Mouse (Mus musculus): ENCODE measurements around the gene Olfr832. TPM values are rescaled to one million over a fixed set of nuclear protein-coding genes. Genes with fewer than 3 reads are reported as not detected.
"Not testable (repeated sequence)": the region's sequence is repeated elsewhere in the genome, so short reads cannot be mapped to it uniquely, and the experiment has no call there.

Gene Olfr832
- not detected in 2 replicates for polyA plus RNA-seq (2016; fragmentation: Nextera tagmentation; extraction: Ambion mirVana)

DNA sequence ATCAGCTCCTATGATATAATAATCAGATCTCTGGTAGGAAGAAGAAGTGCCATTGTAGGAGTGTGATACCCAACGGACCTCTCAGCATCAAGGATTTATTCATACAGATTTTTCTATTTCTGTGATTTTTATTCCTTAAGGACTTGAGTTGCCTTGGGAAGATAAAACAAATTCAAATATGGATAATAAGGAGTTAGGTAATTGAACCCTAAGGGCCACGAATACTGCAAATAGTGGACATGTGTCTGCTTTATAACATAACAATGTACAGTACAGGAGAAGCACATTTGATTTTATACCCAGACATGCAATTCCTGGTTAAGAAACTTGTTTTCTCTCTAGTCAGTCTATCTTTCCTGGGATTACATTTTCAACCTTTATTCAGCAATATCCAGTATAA, at the start of gene Olfr832:
Gene Olfr832 (plus strand): TSS at position 301 of the 400 bp plus-strand sequence.
- H3K27ac ChIP-seq; DNase-seq (ENCODE audit: low spot score); H3K9me3 ChIP-seq (replicated peaks); H3K36me3 ChIP-seq; H3K27me3 ChIP-seq (ENCODE audit: low read depth, poor library complexity, severe bottlenecking); H3K4me3 ChIP-seq; H3K4me1 ChIP-seq: not testable (repeated sequence)
- WGBS: 83% methylated on average over 2 of the region's 2 CpGs

DNA sequence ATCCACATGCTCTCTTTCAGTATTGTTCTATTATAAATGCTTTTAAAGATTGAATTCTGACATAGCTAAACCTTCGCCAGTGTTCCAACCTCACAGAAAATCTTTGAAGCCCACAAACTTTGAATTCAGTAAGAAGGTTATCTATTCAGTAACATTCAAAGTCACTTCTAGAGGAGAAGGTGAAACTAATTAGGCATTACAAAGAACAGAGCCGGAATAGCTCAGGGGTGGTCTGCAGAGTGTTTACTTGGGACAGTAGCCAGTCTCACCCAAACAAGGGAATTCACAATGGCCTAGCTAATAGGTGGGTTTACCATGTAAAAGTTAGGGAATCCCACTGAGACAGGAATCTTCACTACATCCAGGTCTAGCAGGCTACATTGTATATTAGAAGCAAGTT, 29.2 kb upstream of the Olfr832 start:
- H3K9me3 ChIP-seq (replicated peaks); H3K36me3 ChIP-seq; H3K27me3 ChIP-seq (ENCODE audit: low read depth, poor library complexity, severe bottlenecking); DNase-seq (ENCODE audit: low spot score); H3K4me3 ChIP-seq; H3K4me1 ChIP-seq; H3K27ac ChIP-seq: not testable (repeated sequence)
- WGBS: 77% methylated on average over 2 of the region's 2 CpGs

DNA sequence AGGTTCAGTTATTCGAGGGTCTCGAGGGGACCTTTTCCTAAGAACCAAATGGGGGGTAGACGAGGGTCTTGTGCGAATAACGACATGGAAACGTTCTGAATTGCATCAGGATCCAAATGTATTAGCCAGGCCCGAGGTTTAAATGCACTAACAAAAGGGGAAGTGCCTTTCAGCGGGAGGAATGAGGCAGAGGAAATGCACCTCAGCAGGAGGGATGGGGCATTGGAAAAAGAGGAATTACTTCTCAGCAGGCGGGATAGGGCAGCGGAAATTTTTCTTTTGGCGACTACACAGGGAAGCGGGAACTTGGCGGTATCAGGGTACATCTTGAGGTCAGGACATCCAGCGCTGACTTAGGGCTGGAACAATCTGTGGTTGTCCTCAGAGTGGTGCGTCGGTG, 9.0 kb upstream of the Olfr832 start:
- not testable (repeated sequence) for H3K36me3 ChIP-seq

DNA sequence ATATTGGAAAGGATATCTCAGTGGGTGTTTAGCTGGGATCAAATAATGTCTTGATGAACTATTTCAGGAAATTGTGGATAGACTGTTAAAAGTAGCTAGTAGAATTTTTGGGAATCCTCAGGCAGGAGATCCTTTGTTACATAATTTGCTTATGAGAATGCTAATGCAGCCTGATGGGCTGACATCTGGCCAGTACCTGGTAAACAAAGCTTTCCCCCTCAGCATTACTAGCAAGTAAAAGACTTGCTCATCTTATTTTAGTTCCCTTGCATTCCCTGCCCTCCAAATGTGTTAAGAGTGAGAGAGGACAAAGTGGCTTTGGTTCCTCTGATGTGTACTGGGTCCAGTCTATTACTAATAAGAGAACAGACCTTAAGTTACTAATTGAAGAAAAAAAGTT, 25.1 kb downstream of the Olfr832 start:
- Histone ChIP-seq H3K27ac (no peak overlapping the region), H3K36me3 (no peaks in the 10 kb centered on the region), H3K4me1 (no peaks in the 10 kb centered on the region), H3K9me3 (replicated peaks) (no peaks in the 10 kb centered on the region), H3K27me3 (ENCODE audit: low read depth, poor library complexity, severe bottlenecking) (no peaks in the 10 kb centered on the region), H3K4me3 (no peak overlapping the region)
- DNase-seq (ENCODE audit: low spot score): no peak

More for the DNA sequence above, 9.0 kb upstream of the Olfr832 start:
- not testable (repeated sequence) for H3K9me3 ChIP-seq (replicated peaks); H3K4me1 ChIP-seq; DNase-seq (ENCODE audit: low spot score); H3K27ac ChIP-seq; H3K27me3 ChIP-seq (ENCODE audit: low read depth, poor library complexity, severe bottlenecking); H3K4me3 ChIP-seq
- WGBS: 90% methylated on average over 16 of the region's 16 CpGs

DNA sequence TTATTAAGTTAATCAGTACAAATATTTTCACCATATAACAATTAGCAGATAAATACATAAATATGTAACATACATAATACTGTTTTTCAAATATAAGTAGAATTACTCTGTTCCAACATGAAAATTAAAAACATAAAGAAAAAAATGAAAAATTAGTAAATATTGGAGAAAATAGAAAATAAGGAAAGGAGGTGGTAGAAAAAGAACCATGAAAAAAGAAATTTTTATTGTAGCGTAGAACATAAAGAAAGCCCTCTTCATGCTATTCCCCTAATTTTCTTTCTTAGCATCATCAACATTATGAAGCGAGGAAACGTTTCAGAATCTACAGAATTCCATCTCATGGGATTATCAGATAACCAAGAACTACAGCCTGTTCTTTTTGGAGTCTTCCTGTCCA, 50.8 kb downstream of the Olfr832 start, which contains the start of gene Olfr834:
Gene Olfr834 (plus strand): TSS at position 301 of the 400 bp plus-strand sequence.
- no peak for DNase-seq (ENCODE audit: low spot score)
- Histone ChIP-seq H3K4me3 (no peak within 1 kb of the TSS), H3K27me3 (ENCODE audit: low read depth, poor library complexity, severe bottlenecking) (no peaks in the 10 kb centered on the region), H3K9me3 (replicated peaks) (no peaks in the 10 kb centered on the region; the same call in 1 of the 2 replicates), H3K4me1 (no peaks in the 10 kb centered on the region), H3K36me3 (no peaks in the 10 kb centered on the region), H3K27ac (no peak within 1 kb of the TSS)
- 90% methylated on average over 3 of the region's 3 CpGs for WGBS

Other genes with a start within 250 kb of the Olfr832 start
- gene Olfr24, start 173.1 kb upstream of the Olfr832 start, polyA plus RNA-seq (2016; fragmentation: Nextera tagmentation; extraction: Ambion mirVana): not detected in 2 replicates
- not detected in 2 replicates for gene Olfr828, start 117.6 kb upstream of the Olfr832 start, polyA plus RNA-seq (2016; fragmentation: Nextera tagmentation; extraction: Ambion mirVana)
- not detected in 2 replicates for gene Olfr829, start 82.2 kb upstream of the Olfr832 start, polyA plus RNA-seq (2016; fragmentation: Nextera tagmentation; extraction: Ambion mirVana)
- not detected in 2 replicates for gene Olfr830, start 62.4 kb upstream of the Olfr832 start, polyA plus RNA-seq (2016; fragmentation: Nextera tagmentation; extraction: Ambion mirVana)
- not detected in 2 replicates for gene Olfr834, start 50.9 kb downstream of the Olfr832 start, polyA plus RNA-seq (2016; fragmentation: Nextera tagmentation; extraction: Ambion mirVana)
- not detected in 2 replicates for gene Olfr835, start 95.6 kb downstream of the Olfr832 start, polyA plus RNA-seq (2016; fragmentation: Nextera tagmentation; extraction: Ambion mirVana)
- gene Olfr836, start 183.3 kb downstream of the Olfr832 start, polyA plus RNA-seq (2016; fragmentation: Nextera tagmentation; extraction: Ambion mirVana): not detected in 2 replicates
- gene Olfr837, start 199.2 kb downstream of the Olfr832 start, polyA plus RNA-seq (2016; fragmentation: Nextera tagmentation; extraction: Ambion mirVana): not detected in 2 replicates
- gene Olfr839-ps1, start 240.2 kb downstream of the Olfr832 start, polyA plus RNA-seq (2016; fragmentation: Nextera tagmentation; extraction: Ambion mirVana): not detected in 2 replicates